In the genomic region with DNA sequence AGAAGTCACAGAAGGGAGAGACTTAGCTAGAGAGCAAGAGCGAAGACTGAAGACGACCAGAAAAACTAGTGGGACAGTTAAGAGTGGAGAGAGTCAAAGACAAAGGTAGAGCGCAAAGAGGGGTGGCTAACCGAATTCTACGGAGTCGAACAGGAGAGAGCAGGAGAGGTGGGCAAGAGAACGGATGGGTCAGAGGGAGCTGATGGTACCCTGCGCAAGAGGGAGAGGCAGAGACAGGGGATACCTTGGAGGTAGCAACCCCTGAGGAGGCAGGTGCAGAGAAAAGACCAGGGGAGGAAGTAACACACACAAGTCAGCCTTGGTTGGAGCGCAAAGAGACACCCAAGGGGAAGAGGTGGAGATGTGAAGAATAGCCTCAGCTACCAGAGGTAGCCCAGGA, we compare ENCODE assay signal across 8 mouse cellular contexts. TPM values are rescaled to one million over a fixed set of nuclear protein-coding genes. Genes with fewer than 3 reads are reported as not detected.
DNase-seq lines count a peak whose midpoint lies in the region; ATAC-seq lines count a peak whose summit lies in the region.

No protein-coding gene starts in this region.

- DNase-seq in lung, postnatal 14 days: no peak
- DNase-seq in forebrain, embryonic 11.5 days (ENCODE audit: low spot score): peak; percentile 57
- DNase-seq in gastrocnemius, adult 8-10 months (ENCODE audit: low spot score in 2 of 2): no peak
- DNase-seq in retina, embryonic 14.5 days (ENCODE audit: low spot score): no peak
- DNase-seq in urinary bladder, postnatal 10 days (ENCODE audit: low spot score): no peak

- peaks cover 14% of the 10 kb centered on the region; the same call in 1 of the 2 replicates for H3K27me3 ChIP-seq in lung, embryonic 16.5 days (ENCODE audit: control insufficient read depth, insufficient read depth, low read depth, low read length)
- peaks cover 7% of the 10 kb centered on the region for H3K27me3 ChIP-seq in forebrain, embryonic 11.5 days (ENCODE audit: control insufficient read depth, insufficient read depth, low read length)
- H3K27me3 ChIP-seq in limb, embryonic 13.5 days: peaks cover 16% of the 10 kb centered on the region
- no peaks in the 10 kb centered on the region for H3K27me3 ChIP-seq in stomach, embryonic 14.5 days (ENCODE audit: control insufficient read depth, insufficient read depth, low read length)

- ATAC-seq in lung, embryonic 16.5 days (ENCODE audit: low read depth): no peak
- ATAC-seq in forebrain, embryonic 11.5 days (replicated peaks; ENCODE audit: low FRiP score): peak; percentile 6; the same call in 1 of the 2 replicates
- ATAC-seq in limb, embryonic 13.5 days (ENCODE audit: low FRiP score, low read depth): no peak; the same call in 1 of the 2 replicates
- ATAC-seq in stomach, embryonic 14.5 days (ENCODE audit: insufficient number of reproducible peaks, insufficient read depth, low FRiP score, low read depth): peak; percentile 1; the same call in 1 of the 2 replicates

- H3K4me1 ChIP-seq in lung, embryonic 16.5 days (replicated peaks; ENCODE audit: control insufficient read depth, insufficient read depth, low read length): peaks cover 35% of the 10 kb centered on the region
- peaks cover 15% of the 10 kb centered on the region for H3K4me1 ChIP-seq in forebrain, embryonic 11.5 days (replicated peaks; ENCODE audit: control insufficient read depth, insufficient read depth, low read length)
- H3K4me1 ChIP-seq in limb, embryonic 13.5 days: peaks cover 48% of the 10 kb centered on the region
- H3K4me1 ChIP-seq in stomach, embryonic 14.5 days (ENCODE audit: control insufficient read depth, insufficient read depth, low read length): peaks cover 22% of the 10 kb centered on the region

- H3K9me3 ChIP-seq in lung, embryonic 16.5 days (ENCODE audit: control insufficient read depth, low read length): no peaks in the 10 kb centered on the region
- H3K9me3 ChIP-seq in forebrain, embryonic 11.5 days (ENCODE audit: control insufficient read depth, low read length): no peaks in the 10 kb centered on the region
- H3K9me3 ChIP-seq in limb, embryonic 13.5 days: no peaks in the 10 kb centered on the region
- H3K9me3 ChIP-seq in stomach, embryonic 14.5 days (ENCODE audit: control insufficient read depth, low read depth, low read length): no peaks in the 10 kb centered on the region

- H3K27ac ChIP-seq in lung, embryonic 16.5 days (ENCODE audit: low read length): no peak overlapping the region
- peak overlapping the region; percentile 84 for H3K27ac ChIP-seq in forebrain, embryonic 11.5 days (ENCODE audit: low read depth, low read length)
- H3K27ac ChIP-seq in limb, embryonic 13.5 days: peak overlapping the region; percentile 95
- H3K27ac ChIP-seq in stomach, embryonic 14.5 days (ENCODE audit: low read length): peak overlapping the region; percentile 89; the same call in 1 of the 2 replicates

- 4% methylated on average over 9 of the region's 9 CpGs for WGBS in lung, embryonic 16.5 days
- WGBS in forebrain, embryonic 11.5 days: under 1% methylated on average over 9 of the region's 9 CpGs
- 2% methylated on average over 9 of the region's 9 CpGs for WGBS in limb, embryonic 13.5 days
- 3% methylated on average over 9 of the region's 9 CpGs for WGBS in stomach, embryonic 14.5 days

- H3K36me3 ChIP-seq in lung, embryonic 16.5 days (ENCODE audit: control insufficient read depth, insufficient read depth, low read length): no peaks in the 10 kb centered on the region
- H3K36me3 ChIP-seq in forebrain, embryonic 11.5 days (ENCODE audit: control insufficient read depth, insufficient read depth, low read length): no peaks in the 10 kb centered on the region
- peaks cover 9% of the 10 kb centered on the region; the same call in 1 of the 2 replicates for H3K36me3 ChIP-seq in limb, embryonic 13.5 days
- peaks cover 6% of the 10 kb centered on the region; the same call in 1 of the 2 replicates for H3K36me3 ChIP-seq in stomach, embryonic 14.5 days (ENCODE audit: control insufficient read depth, insufficient read depth, low read length)

- peak overlapping the region; percentile 79 for H3K4me3 ChIP-seq in lung, embryonic 16.5 days (ENCODE audit: low read length)
- peak overlapping the region; percentile 79 for H3K4me3 ChIP-seq in forebrain, embryonic 11.5 days (ENCODE audit: low read depth, low read length)
- peak overlapping the region; percentile 63 for H3K4me3 ChIP-seq in limb, embryonic 13.5 days
- peak overlapping the region; percentile 67 for H3K4me3 ChIP-seq in stomach, embryonic 14.5 days (ENCODE audit: low read depth, low read length)

- peak overlapping the region; percentile 96 for H3K4me2 ChIP-seq in lung, embryonic 16.5 days (ENCODE audit: low read depth, low read length)
- H3K4me2 ChIP-seq in forebrain, embryonic 11.5 days (ENCODE audit: low read depth, low read length, severe bottlenecking): peak overlapping the region; percentile 87
- H3K4me2 ChIP-seq in limb, embryonic 13.5 days (replicated peaks): peak overlapping the region; percentile 85
- H3K4me2 ChIP-seq in stomach, embryonic 14.5 days (replicated peaks; ENCODE audit: low read depth, low read length): peak overlapping the region; percentile 97

- H3K9ac ChIP-seq in lung, embryonic 16.5 days (ENCODE audit: low read length): peak overlapping the region; percentile 78
- H3K9ac ChIP-seq in forebrain, embryonic 11.5 days (ENCODE audit: low read length): peak overlapping the region; percentile 89
- peak overlapping the region; percentile 88 for H3K9ac ChIP-seq in limb, embryonic 13.5 days
- H3K9ac ChIP-seq in stomach, embryonic 14.5 days (replicated peaks; ENCODE audit: low read depth, low read length): peak overlapping the region; percentile 69; the same call in 1 of the 2 replicates

RNA-seq across cellular contexts. Expression of a gene that starts 0.7 kb away (rescaled TPM):
- 3.0 and 3.1 TPM in 2 replicates for polyA plus RNA-seq in lung, embryonic 16.5 days (2015; fragmentation: Nextera tagmentation; extraction: Ambion mirVana)
- 10.5 and 11.7 TPM in 2 replicates for polyA plus RNA-seq in forebrain, embryonic 11.5 days (2014; fragmentation: Nextera tagmentation; extraction: Ambion mirVana)
- polyA plus RNA-seq in limb, embryonic 13.5 days (2015; fragmentation: Nextera tagmentation; extraction: Ambion mirVana): 12.5 and 13.1 TPM in 2 replicates
- 4.2 and 4.6 TPM in 2 replicates for polyA plus RNA-seq in stomach, embryonic 14.5 days (2014; fragmentation: Nextera tagmentation; extraction: Ambion mirVana)
- 1 to 10 TPM; 2.7 to 8.9 (median 5.9) TPM for total RNA-seq in gastrocnemius, adult 8-10 months (2022)

RNA-seq across cellular contexts. Expression of a gene that starts 8.5 kb away (rescaled TPM):
- 568 and 590 TPM in 2 replicates for polyA plus RNA-seq in lung, embryonic 16.5 days (2015; fragmentation: Nextera tagmentation; extraction: Ambion mirVana)
- polyA plus RNA-seq in forebrain, embryonic 11.5 days (2014; fragmentation: Nextera tagmentation; extraction: Ambion mirVana): 144 and 151 TPM in 2 replicates
- 820 and 839 TPM in 2 replicates for polyA plus RNA-seq in limb, embryonic 13.5 days (2015; fragmentation: Nextera tagmentation; extraction: Ambion mirVana)
- 663 and 664 TPM in 2 replicates for polyA plus RNA-seq in stomach, embryonic 14.5 days (2014; fragmentation: Nextera tagmentation; extraction: Ambion mirVana)
- total RNA-seq in gastrocnemius, adult 8-10 months (2022): 100 to 1,000 TPM; 136 to 170 (median 151) TPM

RNA-seq across cellular contexts. Expression of a gene that starts 30.4 kb away (rescaled TPM):
- 16.0 and 24.8 TPM in 2 replicates for polyA plus RNA-seq in lung, embryonic 16.5 days (2015; fragmentation: Nextera tagmentation; extraction: Ambion mirVana)
- polyA plus RNA-seq in forebrain, embryonic 11.5 days (2014; fragmentation: Nextera tagmentation; extraction: Ambion mirVana): 12.3 and 12.6 TPM in 2 replicates
- 12.2 and 12.9 TPM in 2 replicates for polyA plus RNA-seq in limb, embryonic 13.5 days (2015; fragmentation: Nextera tagmentation; extraction: Ambion mirVana)
- 14.9 and 17.1 TPM in 2 replicates for polyA plus RNA-seq in stomach, embryonic 14.5 days (2014; fragmentation: Nextera tagmentation; extraction: Ambion mirVana)
- 1 to 10 TPM; 3.1 to 4.2 (median 3.7) TPM for total RNA-seq in gastrocnemius, adult 8-10 months (2022)

RNA-seq across cellular contexts. Expression of a gene that starts 31.6 kb away (rescaled TPM):
- polyA plus RNA-seq in lung, embryonic 16.5 days (2015; fragmentation: Nextera tagmentation; extraction: Ambion mirVana): 213 and 216 TPM in 2 replicates
- 191 and 202 TPM in 2 replicates for polyA plus RNA-seq in forebrain, embryonic 11.5 days (2014; fragmentation: Nextera tagmentation; extraction: Ambion mirVana)
- 225 and 240 TPM in 2 replicates for polyA plus RNA-seq in limb, embryonic 13.5 days (2015; fragmentation: Nextera tagmentation; extraction: Ambion mirVana)
- 222 and 236 TPM in 2 replicates for polyA plus RNA-seq in stomach, embryonic 14.5 days (2014; fragmentation: Nextera tagmentation; extraction: Ambion mirVana)
- total RNA-seq in gastrocnemius, adult 8-10 months (2022): 100 to 1,000 TPM; 119 to 153 (median 140) TPM

RNA-seq across cellular contexts. Expression of a gene that starts 41.4 kb away (rescaled TPM):
- polyA plus RNA-seq in lung, embryonic 16.5 days (2015; fragmentation: Nextera tagmentation; extraction: Ambion mirVana): 8.5 and 12.2 TPM in 2 replicates
- 0.65 and 0.69 TPM in 2 replicates for polyA plus RNA-seq in forebrain, embryonic 11.5 days (2014; fragmentation: Nextera tagmentation; extraction: Ambion mirVana)
- 4.8 and 5.5 TPM in 2 replicates for polyA plus RNA-seq in limb, embryonic 13.5 days (2015; fragmentation: Nextera tagmentation; extraction: Ambion mirVana)
- 2.6 and 4.4 TPM in 2 replicates for polyA plus RNA-seq in stomach, embryonic 14.5 days (2014; fragmentation: Nextera tagmentation; extraction: Ambion mirVana)
- 10 to 100 TPM; 63.3 to 69.0 (median 65.3) TPM for total RNA-seq in gastrocnemius, adult 8-10 months (2022)

Comparison
In these comparisons a context has a peak if more than half of its experiments do, and no peak if none do; other contexts are left out.
1. ATAC-seq: peak in forebrain, embryonic 11.5 days (single experiment) and stomach, embryonic 14.5 days (single experiment); none in lung, embryonic 16.5 days (single experiment) and limb, embryonic 13.5 days (single experiment).
2. Peak in every context shown above with its lines, with median percentiles within 50 percentile points of each other: H3K4me2 ChIP-seq, H3K4me3 ChIP-seq and H3K9ac ChIP-seq.